Mouse (Mus musculus): Measurements from ENCODE around the gene Nt5c2. TPM values are rescaled to one million over a fixed set of nuclear protein-coding genes. Genes with fewer than 3 reads are reported as not detected.

The Nt5c2 gene
- polyA plus RNA-seq, 1 experiment from 2014 or later: 76.0 TPM

DNA sequence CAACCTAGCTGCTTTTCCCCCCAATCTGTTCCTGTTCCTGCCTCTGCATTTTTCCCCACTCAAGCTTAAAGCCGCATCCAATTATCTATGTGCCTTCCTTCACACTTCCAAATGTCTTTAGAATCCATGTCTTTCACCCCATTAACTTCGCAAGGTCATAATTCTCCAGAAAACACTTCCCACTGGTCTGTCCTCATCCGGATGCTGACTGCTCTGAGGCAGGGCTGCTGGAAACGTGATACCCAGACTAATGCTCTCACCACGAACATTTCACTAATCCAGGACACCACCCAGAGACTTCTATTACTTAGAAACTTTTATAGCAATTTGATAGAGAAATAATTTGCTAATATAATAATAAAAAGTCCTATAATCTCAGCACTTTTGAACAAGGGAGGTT, 84.9 kb downstream of the Nt5c2 start:
- Histone ChIP-seq H3K27ac (no peak overlapping the region), H3K9me3 (no peaks in the 10 kb centered on the region), H3K27me3 (no peaks in the 10 kb centered on the region), H3K4me2 (no peak overlapping the region), H3K4me3 (replicated peaks) (no peak overlapping the region), H3K4me1 (peaks cover 3% of the 10 kb centered on the region; the same call in 1 of the 2 replicates), H3K36me3 (replicated peaks) (no peaks in the 10 kb centered on the region), H3K9ac (no peak overlapping the region)
- ATAC-seq (ENCODE audit: low FRiP score): no peak
- WGBS: 76% methylated on average over 5 of the region's 5 CpGs

DNA sequence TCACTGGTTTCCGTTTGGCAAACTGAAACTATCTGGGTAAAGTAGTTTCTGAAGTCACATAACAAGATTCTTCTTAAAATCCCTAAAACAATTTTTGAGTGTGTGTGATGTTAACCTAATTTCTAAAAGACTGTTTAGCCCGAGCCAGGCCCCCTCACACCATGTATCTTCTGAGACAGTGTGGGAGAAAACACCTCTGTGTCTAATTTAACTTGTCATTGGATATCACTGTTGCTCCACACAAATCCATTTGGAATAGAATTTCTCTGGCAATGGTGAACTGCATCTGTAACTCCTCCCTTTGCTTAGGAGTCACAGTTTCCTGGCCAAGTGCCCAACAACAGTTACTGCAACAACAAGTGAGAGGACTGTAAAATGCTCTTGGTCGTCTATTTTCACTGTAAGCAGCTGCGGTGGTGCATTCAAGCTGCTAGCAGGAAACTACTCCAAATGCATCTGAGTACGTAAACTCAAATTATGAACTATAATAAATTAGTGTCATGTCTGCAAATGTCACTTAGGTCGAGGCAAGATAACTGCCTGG, 85.8 kb downstream of the Nt5c2 start:
- 79% methylated on average over 6 of the region's 6 CpGs for WGBS
- Histone ChIP-seq H3K9me3 (no peaks in the 10 kb centered on the region), H3K9ac (no peak overlapping the region), H3K4me1 (peaks cover 3% of the 10 kb centered on the region; the same call in 1 of the 2 replicates), H3K4me2 (no peak overlapping the region), H3K36me3 (replicated peaks) (no peaks in the 10 kb centered on the region), H3K27ac (no peak overlapping the region), H3K4me3 (replicated peaks) (no peak overlapping the region), H3K27me3 (no peaks in the 10 kb centered on the region)
- no peak for ATAC-seq (ENCODE audit: low FRiP score)

DNA sequence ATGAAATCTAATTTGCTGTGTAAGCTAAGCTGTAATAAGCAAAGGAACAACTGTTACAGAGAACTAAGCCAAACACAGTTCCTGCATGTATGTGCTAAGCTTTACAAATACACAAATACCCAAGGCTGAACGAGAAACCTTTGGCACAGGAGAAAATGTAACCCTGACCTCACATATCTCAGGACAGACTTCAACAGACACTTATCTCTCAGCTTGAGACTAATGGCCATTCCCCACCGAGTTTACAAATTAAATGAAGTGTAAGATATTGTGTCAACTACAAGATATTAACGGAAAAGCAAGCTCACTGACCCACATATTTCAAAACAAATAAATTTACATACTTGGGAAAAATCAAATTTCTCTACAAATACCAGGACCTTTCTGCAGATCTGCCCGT, 86.8 kb downstream of the Nt5c2 start:
- ATAC-seq (ENCODE audit: low FRiP score): no peak
- no peak overlapping the region for H3K27ac ChIP-seq
- peaks cover 3% of the 10 kb centered on the region; the same call in 1 of the 2 replicates for H3K4me1 ChIP-seq
- WGBS: 68% methylated on average over 4 of the region's 4 CpGs
- H3K9ac ChIP-seq: no peak overlapping the region
- no peak overlapping the region for H3K4me2 ChIP-seq
- H3K4me3 ChIP-seq (replicated peaks): no peak overlapping the region
- H3K36me3 ChIP-seq (replicated peaks): no peaks in the 10 kb centered on the region
- no peaks in the 10 kb centered on the region for H3K9me3 ChIP-seq
- no peaks in the 10 kb centered on the region for H3K27me3 ChIP-seq

DNA sequence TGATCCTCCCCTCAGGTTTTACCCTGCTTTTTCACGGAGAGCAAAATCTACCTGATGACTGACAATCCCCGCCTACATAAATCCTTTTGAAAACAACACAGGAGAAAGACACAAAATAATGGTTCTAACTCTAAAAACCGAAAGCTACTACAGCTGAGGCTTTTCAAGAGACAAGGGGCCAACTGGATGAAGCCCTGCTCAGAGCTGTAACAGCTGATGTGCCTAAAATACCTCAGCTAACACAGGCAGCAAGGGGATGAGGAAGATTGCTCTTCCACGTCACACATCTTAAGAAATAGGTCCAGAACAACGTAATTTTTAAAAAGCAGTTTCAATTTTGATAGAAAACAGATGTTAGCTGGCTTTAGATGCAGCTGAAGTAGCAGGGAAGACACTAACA, 88.0 kb downstream of the Nt5c2 start:
- no peak for ATAC-seq (ENCODE audit: low FRiP score)
- H3K27ac ChIP-seq: no peak overlapping the region

DNA sequence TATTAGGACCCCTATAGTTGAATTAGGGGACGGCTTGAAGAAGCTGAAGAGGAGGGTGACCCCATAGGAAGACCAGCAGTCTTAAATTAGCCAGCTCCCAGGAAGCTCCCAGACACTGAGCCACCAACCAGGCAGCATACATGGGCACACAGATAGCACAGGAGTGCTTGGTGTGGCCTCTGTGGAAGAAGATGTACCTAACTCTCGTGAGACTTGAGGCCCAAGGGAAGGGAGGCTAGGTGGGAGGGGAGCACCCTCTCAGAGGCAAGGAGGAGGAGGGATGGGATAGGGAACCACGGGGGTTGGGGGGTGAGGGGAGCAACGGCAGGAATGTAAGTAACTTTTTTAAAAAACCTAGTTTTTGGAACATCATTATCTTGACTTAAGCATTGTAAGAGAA, 88.6 kb downstream of the Nt5c2 start:
- Histone ChIP-seq H3K9me3 (no peaks in the 10 kb centered on the region), H3K4me1 (peaks cover 3% of the 10 kb centered on the region; the same call in 1 of the 2 replicates), H3K27me3 (no peaks in the 10 kb centered on the region), H3K27ac (no peak overlapping the region), H3K36me3 (replicated peaks) (0 out of 2 replicates have a peak, but pooled peaks cover under 1% of the 10 kb centered on the region), H3K4me3 (replicated peaks) (no peak overlapping the region), H3K4me2 (no peak overlapping the region), H3K9ac (no peak overlapping the region)
- 60% methylated on average over 4 of the region's 4 CpGs for WGBS
- ATAC-seq (ENCODE audit: low FRiP score): no peak

More for the DNA sequence above, 88.0 kb downstream of the Nt5c2 start:
- H3K4me3 ChIP-seq (replicated peaks): no peak overlapping the region
- H3K4me2 ChIP-seq: no peak overlapping the region
- H3K4me1 ChIP-seq: peaks cover 3% of the 10 kb centered on the region; the same call in 1 of the 2 replicates
- H3K9ac ChIP-seq: no peak overlapping the region
- H3K27me3 ChIP-seq: no peaks in the 10 kb centered on the region
- no peaks in the 10 kb centered on the region for H3K36me3 ChIP-seq (replicated peaks)
- WGBS: 63% methylated on average over 5 of the region's 5 CpGs
- H3K9me3 ChIP-seq: no peaks in the 10 kb centered on the region

DNA sequence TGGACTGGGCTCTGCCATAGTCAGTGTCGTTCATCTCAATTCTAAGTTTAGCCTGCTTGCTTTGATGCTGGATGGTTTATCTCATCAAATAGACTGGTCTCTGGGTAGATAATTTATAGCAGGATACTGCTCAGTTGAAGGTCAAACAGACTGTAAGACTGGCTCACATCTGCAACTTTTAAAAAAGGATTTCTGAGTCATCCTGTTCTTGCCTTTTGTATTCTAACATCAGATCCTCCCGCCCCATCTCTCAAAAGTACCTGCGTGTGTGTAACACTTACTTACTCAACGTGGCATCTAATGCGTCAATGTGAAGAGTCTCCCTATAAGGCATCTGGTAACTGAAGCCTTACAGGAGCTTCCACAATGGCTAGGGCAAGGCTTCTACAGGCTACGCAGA, 94.4 kb downstream of the Nt5c2 start:
- H3K9me3 ChIP-seq: no peaks in the 10 kb centered on the region
- no peak overlapping the region for H3K9ac ChIP-seq
- ATAC-seq (ENCODE audit: low FRiP score): no peak
- no peaks in the 10 kb centered on the region; the same call in 1 of the 2 replicates for H3K4me1 ChIP-seq
- H3K36me3 ChIP-seq (replicated peaks): 0 out of 2 replicates have a peak, but pooled peaks cover 4% of the 10 kb centered on the region
- H3K27ac ChIP-seq: no peak overlapping the region
- H3K4me2 ChIP-seq: no peak overlapping the region
- no peak overlapping the region for H3K4me3 ChIP-seq (replicated peaks)
- 93% methylated on average over 6 of the region's 6 CpGs for WGBS
- H3K27me3 ChIP-seq: no peaks in the 10 kb centered on the region

DNA sequence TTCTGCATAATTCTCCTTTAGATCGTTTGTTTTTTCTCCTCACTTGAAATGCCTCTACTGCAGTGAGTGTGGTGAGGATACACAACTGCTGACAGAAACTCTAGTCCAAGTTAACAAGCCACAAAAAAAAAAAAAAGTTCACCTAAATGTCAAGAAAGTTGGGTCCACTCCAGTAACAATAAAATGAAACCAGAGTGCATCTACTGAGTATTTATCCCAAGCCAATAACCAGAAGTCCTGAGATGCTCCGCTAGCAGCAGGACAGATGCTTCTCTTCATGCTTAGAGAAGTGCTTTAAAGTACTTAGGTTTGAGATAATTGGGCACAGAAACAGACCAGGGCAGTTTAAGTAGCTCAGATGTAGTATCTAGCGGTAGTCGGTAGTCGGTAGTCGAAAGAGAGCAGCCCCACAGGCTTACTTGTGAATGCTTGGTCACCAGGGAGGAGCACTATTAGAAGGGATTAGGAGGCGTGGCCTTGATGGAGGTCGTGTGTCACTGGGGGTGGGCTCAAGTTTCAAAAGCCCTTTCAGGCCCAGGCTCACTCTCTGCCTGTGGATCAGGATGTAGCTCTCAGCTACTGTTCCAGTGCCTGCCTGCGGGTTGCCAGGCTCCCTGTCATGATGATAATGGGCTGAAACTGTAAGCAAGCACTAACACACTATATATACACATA, 99.4 kb downstream of the Nt5c2 start:
- 52% methylated on average over 9 of the region's 9 CpGs for WGBS
- Histone ChIP-seq H3K4me2 (no peak overlapping the region), H3K27ac (no peak overlapping the region), H3K9me3 (no peaks in the 10 kb centered on the region), H3K4me3 (replicated peaks) (no peak overlapping the region), H3K36me3 (replicated peaks) (no peaks in the 10 kb centered on the region), H3K27me3 (no peaks in the 10 kb centered on the region), H3K4me1 (no peaks in the 10 kb centered on the region; the same call in 1 of the 2 replicates), H3K9ac (no peak overlapping the region)
- ATAC-seq (ENCODE audit: low FRiP score): no peak

DNA sequence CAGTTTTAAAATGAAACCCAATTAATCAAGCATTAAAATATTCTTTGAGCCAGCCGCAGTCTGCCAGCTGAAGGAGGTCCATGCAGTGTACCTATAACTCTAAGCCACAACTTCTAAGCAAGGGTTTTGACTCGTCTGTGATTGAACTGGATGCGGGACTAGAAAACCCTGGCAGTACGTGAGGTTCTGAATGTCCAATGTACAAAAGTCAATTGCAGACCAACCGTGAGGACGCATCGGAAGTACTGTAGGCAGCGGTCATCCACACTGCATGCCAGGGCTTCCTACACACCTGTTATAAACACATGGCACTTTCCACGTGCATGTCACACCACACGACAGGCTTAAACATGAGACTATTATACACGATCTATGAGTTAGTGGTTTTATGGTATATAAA, 101.3 kb downstream of the Nt5c2 start:
- H3K9me3 ChIP-seq: no peaks in the 10 kb centered on the region
- WGBS: 94% methylated on average over 11 of the region's 11 CpGs
- H3K4me1 ChIP-seq: peaks cover 13% of the 10 kb centered on the region
- H3K4me2 ChIP-seq: no peak overlapping the region
- H3K27ac ChIP-seq: no peak overlapping the region
- H3K9ac ChIP-seq: no peak overlapping the region
- H3K4me3 ChIP-seq (replicated peaks): no peak overlapping the region
- no peaks in the 10 kb centered on the region for H3K36me3 ChIP-seq (replicated peaks)
- ATAC-seq (ENCODE audit: low FRiP score): no peak
- no peaks in the 10 kb centered on the region for H3K27me3 ChIP-seq

DNA sequence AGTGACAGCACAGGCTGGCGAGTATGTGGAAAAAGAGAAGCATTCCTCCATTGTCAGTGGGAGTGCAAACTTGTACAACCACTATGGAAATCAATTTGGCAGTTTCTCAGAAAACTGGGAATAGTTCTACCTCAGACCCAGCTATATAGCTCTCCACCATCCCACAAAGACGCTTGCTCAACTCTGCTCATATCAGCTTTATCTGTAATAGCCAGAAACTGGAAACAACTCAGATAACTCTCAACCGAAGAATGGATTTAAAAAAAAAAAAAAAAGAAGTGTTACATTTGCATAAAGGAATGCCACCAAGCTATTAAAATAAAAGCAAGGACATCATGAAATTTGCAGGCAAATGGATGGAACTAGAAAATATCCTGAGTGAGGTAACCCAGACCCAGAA, 103.5 kb downstream of the Nt5c2 start:
- no peak for ATAC-seq (ENCODE audit: low FRiP score)
- Histone ChIP-seq H3K27ac (no peak overlapping the region), H3K36me3 (replicated peaks) (no peaks in the 10 kb centered on the region), H3K4me1 (peaks cover 14% of the 10 kb centered on the region), H3K4me3 (replicated peaks) (no peak overlapping the region), H3K27me3 (no peaks in the 10 kb centered on the region), H3K4me2 (no peak overlapping the region), H3K9me3 (no peaks in the 10 kb centered on the region), H3K9ac (no peak overlapping the region)
- WGBS: 89% methylated on average over 3 of the region's 3 CpGs

DNA sequence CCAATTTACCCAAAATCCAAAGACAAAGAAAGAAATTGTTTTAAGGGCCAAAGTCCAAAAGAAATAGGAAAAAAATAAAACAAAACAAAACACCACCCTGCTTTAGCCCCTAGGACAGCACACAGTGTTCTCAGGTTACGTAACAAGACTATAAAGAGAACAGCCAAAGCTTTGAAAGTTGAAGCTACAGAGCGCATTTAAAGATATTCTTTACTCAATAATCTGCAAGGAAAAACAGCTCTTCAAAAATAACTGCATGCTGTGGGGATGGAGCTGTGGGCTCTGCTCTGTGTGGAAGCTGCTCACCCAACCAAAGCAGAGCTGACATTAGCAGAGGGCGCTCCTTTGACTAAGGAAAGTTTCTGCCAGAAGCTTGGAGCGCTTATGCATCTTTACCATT, 106.0 kb downstream of the Nt5c2 start:
- WGBS: 31% methylated on average over 4 of the region's 4 CpGs
- H3K27ac ChIP-seq: no peak overlapping the region

DNA sequence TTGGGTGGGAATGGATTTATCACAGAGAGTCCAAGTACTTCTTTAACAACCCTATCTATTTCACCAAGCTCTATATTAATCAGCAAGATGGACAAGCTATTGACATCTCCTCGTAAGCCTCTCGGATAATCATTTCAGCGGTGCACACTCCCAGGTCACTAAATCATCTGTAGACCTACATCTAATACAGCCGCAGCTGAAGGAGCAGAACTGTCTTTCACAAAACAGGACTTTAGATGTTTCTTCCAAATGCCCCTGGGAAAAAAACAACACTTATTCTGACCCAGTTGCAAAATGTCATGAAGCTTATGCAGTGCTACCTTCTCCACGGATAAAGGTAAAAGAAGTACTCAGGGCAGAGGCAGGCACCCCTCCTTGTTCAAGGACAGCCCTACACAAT, 106.7 kb downstream of the Nt5c2 start:
- Histone ChIP-seq H3K27me3 (no peaks in the 10 kb centered on the region), H3K27ac (no peak overlapping the region), H3K4me3 (replicated peaks) (no peak overlapping the region), H3K36me3 (replicated peaks) (no peaks in the 10 kb centered on the region; the same call in none of the 2 replicates), H3K9me3 (no peaks in the 10 kb centered on the region), H3K4me1 (peaks cover 14% of the 10 kb centered on the region; the same call in 1 of the 2 replicates), H3K9ac (no peak overlapping the region), H3K4me2 (no peak overlapping the region)
- WGBS: 68% methylated on average over 5 of the region's 5 CpGs
- no peak for ATAC-seq (ENCODE audit: low FRiP score)

More for the DNA sequence above, 106.0 kb downstream of the Nt5c2 start:
- H3K9ac ChIP-seq: no peak overlapping the region
- H3K4me3 ChIP-seq (replicated peaks): no peak overlapping the region
- no peaks in the 10 kb centered on the region for H3K9me3 ChIP-seq
- ATAC-seq (ENCODE audit: low FRiP score): no peak
- no peaks in the 10 kb centered on the region; the same call in 1 of the 2 replicates for H3K36me3 ChIP-seq (replicated peaks)
- no peak overlapping the region for H3K4me2 ChIP-seq
- peaks cover 14% of the 10 kb centered on the region; the same call in 1 of the 2 replicates for H3K4me1 ChIP-seq
- no peaks in the 10 kb centered on the region for H3K27me3 ChIP-seq

DNA sequence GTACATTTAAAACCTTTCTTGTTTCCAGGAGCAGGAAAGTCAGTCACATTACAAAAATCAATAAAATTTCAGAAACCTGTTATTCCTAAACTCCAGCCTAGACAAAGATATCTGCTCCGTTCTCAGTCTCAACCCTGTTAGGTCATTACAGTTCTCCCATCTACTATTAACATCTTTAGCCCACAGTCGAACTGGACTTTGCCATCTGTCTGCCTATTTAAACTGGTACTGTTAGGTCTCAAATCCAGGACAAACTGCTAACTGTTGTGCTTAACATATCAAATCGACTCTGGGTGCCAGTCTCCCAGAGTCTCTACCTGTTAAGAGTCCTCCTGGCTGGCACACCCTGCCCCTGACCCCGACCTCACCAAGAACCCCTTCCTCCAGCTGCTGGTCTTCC, 109.0 kb downstream of the Nt5c2 start:
- Histone ChIP-seq H3K4me3 (replicated peaks) (no peak overlapping the region), H3K4me1 (peaks cover 14% of the 10 kb centered on the region; the same call in 1 of the 2 replicates), H3K27me3 (no peaks in the 10 kb centered on the region), H3K9me3 (no peaks in the 10 kb centered on the region), H3K27ac (no peak overlapping the region), H3K9ac (no peak overlapping the region), H3K36me3 (replicated peaks) (no peaks in the 10 kb centered on the region; the same call in none of the 2 replicates), H3K4me2 (no peak overlapping the region)
- no peak for ATAC-seq (ENCODE audit: low FRiP score)
- 90% methylated on average over 4 of the region's 4 CpGs for WGBS

DNA sequence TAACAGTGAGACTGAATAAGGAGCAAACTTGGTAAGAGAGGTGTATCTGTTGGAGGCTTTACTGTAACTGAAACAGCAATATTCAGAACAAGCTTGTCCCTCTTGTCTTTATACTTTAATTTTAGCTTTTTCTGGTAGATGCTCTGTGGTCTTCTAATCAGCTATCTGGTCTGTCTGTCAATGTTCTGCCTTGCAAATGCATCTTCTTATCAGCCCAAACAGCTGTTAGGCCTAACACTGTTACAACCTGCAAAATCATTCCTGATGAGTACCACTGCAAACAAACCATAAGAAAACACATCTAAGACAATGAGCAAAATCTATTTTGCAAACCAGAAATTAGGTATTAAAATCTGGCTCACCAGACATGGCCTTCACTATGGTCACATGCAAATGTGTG, 109.6 kb downstream of the Nt5c2 start:
- no peak overlapping the region for H3K9ac ChIP-seq
- no peak for ATAC-seq (ENCODE audit: low FRiP score)
- no peak overlapping the region for H3K27ac ChIP-seq

More for the DNA sequence above, 109.6 kb downstream of the Nt5c2 start:
- H3K4me3 ChIP-seq (replicated peaks): no peak overlapping the region
- no peaks in the 10 kb centered on the region for H3K9me3 ChIP-seq
- H3K4me1 ChIP-seq: peaks cover 14% of the 10 kb centered on the region; the same call in 1 of the 2 replicates
- no peaks in the 10 kb centered on the region for H3K27me3 ChIP-seq
- H3K36me3 ChIP-seq (replicated peaks): no peaks in the 10 kb centered on the region; the same call in none of the 2 replicates
- H3K4me2 ChIP-seq: no peak overlapping the region

All from forebrain, embryonic 12.5 days (tissue).